Mouse (Mus musculus) bone marrow macrophage, adult 2 months (primary cell): ENCODE measurements around the gene Iqck. TPM values are rescaled to one million over a fixed set of nuclear protein-coding genes. Genes with fewer than 3 reads are reported as not detected.

Source experiments
- H3K27ac ChIP-seq: 2 replicates; pipeline ENCODE4 v1.5.1; 2012; ENCODE audit warnings: low read depth, low read length; ENCODE audit not compliant: insufficient read depth
- H3K4me1 ChIP-seq: 2 replicates; pipeline ENCODE4 v1.6.1; 2012; ENCODE audit warnings: low read length; ENCODE audit not compliant: control insufficient read depth, insufficient read depth
- H3K4me3 ChIP-seq: 2 replicates; pipeline ENCODE4 v1.5.1; 2012; ENCODE audit warnings: mild to moderate bottlenecking, low read length, moderate library complexity; ENCODE audit not compliant: insufficient read depth
- CTCF ChIP-seq: IDR thresholded peaks from 2 replicates; pipeline ENCODE4 v1.5.1; 2012; ENCODE audit warnings: low read depth, mild to moderate bottlenecking, low read length, moderate library complexity
- POLR2A ChIP-seq: IDR thresholded peaks from 2 replicates; pipeline ENCODE4 v1.6.1; 2012; ENCODE audit warnings: mild to moderate bottlenecking, low read depth, low read length, borderline replicate concordance
- polyA plus RNA-seq: library from polyadenylated mRNA; stranded (reverse); fragments of >200 nt; gene quantifications from 2 replicates; pipeline ENCODE4 v1.2.4, GENCODE M21; 2012; ENCODE audit not compliant: missing spikeins, insufficient read depth, insufficient read length

The Iqck gene
- polyA plus RNA-seq, 1 experiment = not detected

DNA sequence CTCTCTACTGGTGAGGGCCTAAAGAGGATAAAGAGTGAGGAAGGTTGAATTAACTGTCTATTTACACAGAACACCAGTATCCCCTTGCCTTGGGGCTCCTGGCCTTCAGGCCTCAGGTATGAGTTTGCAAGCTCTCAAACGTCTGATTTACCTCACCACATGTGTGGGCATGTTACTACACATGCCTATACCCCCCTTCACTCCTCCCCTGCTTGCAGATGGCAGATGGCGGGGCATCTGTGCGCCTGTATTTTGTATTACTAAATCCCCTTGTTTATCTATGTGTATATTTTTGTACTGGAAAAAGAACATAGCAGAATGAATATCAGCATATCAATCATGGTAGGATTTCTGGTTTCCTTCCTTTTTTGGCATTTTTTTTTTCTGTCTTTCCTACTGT lies 86.7 kb downstream of the Iqck start:
- H3K4me1 ChIP-seq = peaks cover 14% of the 10 kb centered on the region
- H3K27ac ChIP-seq = no peak overlapping the region
- no peak overlapping the region for H3K4me3 ChIP-seq
- TF ChIP-seq POLR2A = no peak
- TF ChIP-seq CTCF = no peak

DNA sequence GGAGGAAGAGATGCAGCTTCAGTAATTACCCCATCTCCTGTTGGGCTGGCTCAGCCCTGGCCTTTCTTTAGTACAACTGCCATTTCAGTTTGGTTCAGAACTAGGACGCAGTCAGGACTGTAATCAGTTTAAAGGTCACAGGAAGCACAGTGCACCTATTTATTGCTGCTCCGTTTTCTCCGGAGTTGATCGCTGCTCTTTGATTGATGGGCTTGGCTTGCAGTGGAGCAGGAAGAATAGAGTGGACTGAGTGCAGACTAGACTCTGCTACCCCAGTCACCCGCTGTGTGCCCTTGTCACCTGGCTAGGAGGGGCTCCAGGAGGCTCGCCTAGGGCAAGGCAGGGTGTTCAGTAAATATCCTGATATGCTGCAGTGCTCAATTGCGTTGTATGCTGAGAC lies 87.6 kb downstream of the Iqck start:
- no peak for TF ChIP-seq CTCF
- no peak for TF ChIP-seq POLR2A
- Histone ChIP-seq H3K4me1 (peaks cover 10% of the 10 kb centered on the region), H3K4me3 (no peak overlapping the region), H3K27ac (no peak overlapping the region)

DNA sequence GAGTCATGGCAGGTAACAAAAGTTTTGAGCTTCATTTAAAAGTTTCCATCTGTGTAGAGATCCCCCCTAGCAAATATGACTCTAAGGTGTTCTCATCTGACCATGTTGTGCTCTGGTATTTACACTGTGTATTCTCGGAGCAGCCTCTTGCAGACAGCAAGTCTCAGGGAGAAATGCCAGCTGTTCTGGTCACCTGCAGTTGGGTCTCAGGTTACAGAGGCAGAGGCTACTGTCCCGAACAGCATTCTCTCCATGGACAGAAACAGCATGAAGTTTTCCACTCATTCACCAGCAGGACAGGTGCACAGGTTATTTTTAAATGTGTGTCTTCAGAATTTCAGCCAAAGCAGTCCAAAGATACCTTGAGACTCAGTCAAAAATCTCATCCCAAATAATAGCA lies 89.3 kb downstream of the Iqck start:
- peaks cover 15% of the 10 kb centered on the region for H3K4me1 ChIP-seq
- H3K27ac ChIP-seq = no peak overlapping the region
- TF ChIP-seq POLR2A = no peak
- TF ChIP-seq CTCF = no peak
- H3K4me3 ChIP-seq = no peak overlapping the region

DNA sequence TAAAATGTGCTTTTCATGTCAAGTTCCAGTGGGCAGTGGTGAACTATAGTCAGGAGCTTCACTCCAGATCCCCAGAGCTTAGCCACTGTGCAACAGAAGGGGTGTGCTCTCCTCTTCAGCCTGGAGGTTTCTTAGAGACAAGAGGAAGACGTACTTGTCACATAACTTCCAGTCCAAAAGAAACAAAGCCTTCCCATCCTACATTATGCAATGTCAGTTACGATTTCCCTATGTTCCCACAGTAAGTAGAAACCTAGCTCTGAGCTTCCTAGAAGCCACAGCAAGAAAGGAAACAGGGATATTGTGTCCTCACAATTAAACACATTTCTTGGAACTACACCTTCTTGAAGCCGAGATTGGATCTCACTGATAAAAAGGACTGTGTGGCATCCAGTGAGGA lies 91.7 kb downstream of the Iqck start:
- Histone ChIP-seq H3K4me1 (peaks cover 13% of the 10 kb centered on the region), H3K4me3 (no peak overlapping the region), H3K27ac (no peak overlapping the region)
- TF ChIP-seq CTCF = no peak
- TF ChIP-seq POLR2A = no peak

DNA sequence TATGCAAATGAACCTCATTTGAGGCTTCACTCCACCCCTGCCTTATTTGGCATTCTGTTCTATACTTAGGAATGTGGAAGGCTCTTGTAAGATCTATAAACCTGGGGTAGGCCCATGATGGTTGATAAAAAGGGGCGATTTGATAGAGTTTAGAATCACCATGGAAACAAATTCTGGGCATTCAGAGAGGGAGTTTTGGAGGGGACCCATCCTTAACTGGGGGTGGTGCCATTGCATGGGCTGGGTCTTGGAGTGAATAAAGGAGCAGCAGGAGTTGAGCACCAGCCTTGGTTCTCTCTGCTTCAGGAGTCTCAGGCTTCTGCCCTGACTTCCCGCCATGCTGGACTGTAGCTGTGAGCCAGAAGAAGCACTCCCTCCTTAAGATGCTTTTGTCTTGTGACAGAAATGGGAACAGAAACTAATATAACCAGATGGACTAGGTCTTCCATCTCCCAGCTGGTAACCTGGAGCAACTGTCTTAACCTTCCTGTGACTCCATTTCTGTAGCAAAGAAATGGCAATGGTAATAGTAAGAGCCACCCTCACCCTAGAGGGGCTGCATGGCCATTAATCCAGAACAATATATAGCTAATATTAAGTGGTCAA lies 93.2 kb downstream of the Iqck start:
- TF ChIP-seq POLR2A = no peak
- no peak for TF ChIP-seq CTCF
- Histone ChIP-seq H3K27ac (no peak overlapping the region), H3K4me1 (peaks cover 11% of the 10 kb centered on the region), H3K4me3 (no peak overlapping the region)

DNA sequence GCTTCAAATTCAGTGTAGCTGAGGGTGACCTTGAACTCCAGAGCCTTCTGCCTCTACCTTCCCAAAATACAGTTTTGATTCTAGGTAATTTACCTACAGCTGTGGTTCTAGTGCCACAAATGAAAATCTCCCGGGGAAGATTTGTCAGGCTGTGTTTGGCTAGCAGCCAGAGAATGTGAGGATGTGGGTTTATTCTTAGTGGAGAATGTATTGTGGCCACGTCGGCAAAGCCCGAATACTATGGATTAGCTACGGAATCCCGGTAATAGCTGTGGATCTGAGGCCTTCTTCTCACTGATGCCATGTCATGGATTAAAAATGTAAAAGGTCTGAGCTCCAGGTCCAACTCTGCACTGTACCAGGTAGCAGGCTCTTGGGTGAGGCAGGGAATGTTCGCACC lies 94.2 kb downstream of the Iqck start:
- Histone ChIP-seq H3K4me1 (peaks cover 11% of the 10 kb centered on the region), H3K27ac (no peak overlapping the region), H3K4me3 (no peak overlapping the region)
- TF ChIP-seq CTCF (no peak), POLR2A (no peak)

DNA sequence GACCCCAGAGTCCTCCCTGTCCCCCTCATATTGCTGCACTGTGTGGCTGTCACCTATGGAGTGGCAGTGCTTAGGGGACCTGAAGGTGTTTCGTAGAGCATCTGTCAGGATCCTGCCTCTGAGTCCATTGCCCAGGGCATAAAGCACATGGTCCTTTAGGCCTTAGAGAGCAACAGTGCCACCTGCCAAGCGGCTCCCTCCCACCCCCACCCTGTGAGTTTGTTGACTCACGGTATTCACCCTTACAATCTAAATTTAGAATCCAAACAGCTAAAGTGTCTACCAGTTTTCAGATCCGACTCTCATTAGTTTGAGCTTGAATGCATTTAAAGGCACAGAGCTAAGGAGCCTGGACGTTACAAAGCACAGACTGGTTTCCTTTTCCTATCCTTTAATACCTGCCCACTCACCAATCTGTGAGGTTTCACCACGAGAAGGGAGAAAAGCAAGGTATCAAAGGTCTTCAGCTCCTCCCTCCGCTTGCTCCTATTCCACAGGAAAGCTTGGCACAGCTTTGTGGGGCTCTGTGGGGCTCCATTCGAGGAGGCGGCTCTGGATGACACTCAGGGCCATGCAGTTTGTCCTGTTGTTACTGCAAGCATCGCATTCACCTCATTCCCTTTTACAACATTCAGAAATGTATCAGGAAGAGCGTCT lies 98.2 kb downstream of the Iqck start:
- Histone ChIP-seq H3K27ac (no peak overlapping the region), H3K4me3 (no peak overlapping the region), H3K4me1 (peaks cover 4% of the 10 kb centered on the region)
- no peak for TF ChIP-seq POLR2A
- no peak for TF ChIP-seq CTCF

DNA sequence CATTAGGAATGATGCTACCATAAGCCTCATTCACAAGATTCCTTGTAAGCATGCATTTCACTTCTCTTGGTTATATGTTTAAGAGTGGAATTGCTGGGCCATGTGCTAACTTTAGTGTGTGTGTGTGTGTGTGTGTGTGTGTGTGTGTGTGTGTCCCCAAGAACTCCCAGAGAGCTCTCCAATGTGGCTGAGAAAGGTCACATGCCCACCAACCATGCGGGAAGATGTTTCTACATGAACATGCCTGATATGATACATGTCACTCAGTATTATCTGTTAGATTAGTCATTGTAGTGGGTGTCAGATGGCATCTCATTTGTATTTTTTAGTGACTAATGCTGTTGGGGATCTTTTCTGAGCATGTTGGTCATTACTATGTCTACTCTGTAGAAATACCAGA lies 99.4 kb downstream of the Iqck start:
- TF ChIP-seq POLR2A (no peak), CTCF (no peak)
- H3K27ac ChIP-seq = no peak overlapping the region
- H3K4me1 ChIP-seq = peaks cover 2% of the 10 kb centered on the region; the same call in 1 of the 2 replicates
- H3K4me3 ChIP-seq = no peak overlapping the region

DNA sequence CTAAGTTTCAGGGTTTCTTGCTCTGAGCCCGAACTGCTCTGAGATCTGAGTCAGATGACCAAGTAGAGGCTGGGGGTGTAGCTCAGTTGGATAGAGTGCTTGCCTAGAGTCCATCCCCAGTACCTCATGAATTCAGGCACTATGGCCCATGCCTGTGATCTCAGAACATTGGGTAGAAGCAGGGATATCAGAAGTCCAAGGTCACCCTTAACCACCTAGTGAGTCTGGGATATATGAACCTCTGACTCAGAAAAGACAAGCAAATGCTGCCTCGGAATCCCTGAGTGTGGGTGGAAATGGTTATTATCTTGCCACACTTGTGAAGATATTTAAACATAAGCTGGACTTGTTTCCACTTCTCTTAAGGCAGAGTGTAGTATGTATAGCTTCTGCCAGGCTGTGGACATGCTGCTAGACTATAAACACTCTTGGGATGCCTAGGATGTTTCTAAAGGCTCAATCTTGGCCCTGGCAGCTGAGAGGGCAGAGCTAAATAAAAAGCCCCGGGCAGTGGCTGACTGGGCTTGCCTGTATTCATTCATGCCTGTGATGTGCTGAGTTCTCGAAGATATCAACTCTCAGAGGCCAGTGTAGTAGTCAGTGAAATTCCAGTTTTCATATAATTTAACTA lies 101.2 kb downstream of the Iqck start:
- Histone ChIP-seq H3K27ac (no peak overlapping the region), H3K4me3 (no peak overlapping the region), H3K4me1 (peaks cover 2% of the 10 kb centered on the region; the same call in 1 of the 2 replicates)
- no peak for TF ChIP-seq POLR2A

DNA sequence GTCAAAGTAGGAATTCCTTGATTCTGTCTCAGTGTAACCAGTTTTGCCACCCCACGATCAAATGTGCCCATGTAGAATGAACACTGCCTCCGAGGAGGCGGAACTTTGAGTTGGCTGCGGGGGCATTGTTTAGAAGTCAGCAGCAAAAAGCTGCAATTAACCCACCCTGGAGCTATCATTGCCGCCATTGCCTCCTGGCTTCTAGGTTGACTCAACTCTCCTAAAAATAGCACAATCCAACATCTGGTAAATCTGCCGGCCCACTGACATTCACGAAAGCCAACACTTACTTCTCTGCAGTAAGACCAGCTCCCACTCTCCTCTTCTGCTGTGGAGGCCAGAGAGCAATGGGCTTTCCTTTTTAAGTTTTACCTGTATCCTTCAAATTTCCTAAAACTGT lies 103.7 kb downstream of the Iqck start:
- TF ChIP-seq CTCF = no peak
- no peak for TF ChIP-seq POLR2A
- Histone ChIP-seq H3K4me3 (no peak overlapping the region), H3K4me1 (peaks cover 2% of the 10 kb centered on the region; the same call in 1 of the 2 replicates), H3K27ac (no peak overlapping the region)
